Mouse (Mus musculus) intestine, embryonic 16.5 days (tissue): ENCODE data around the gene Kcnh7. TPM values are rescaled to one million over a fixed set of nuclear protein-coding genes. Genes with fewer than 3 reads are reported as not detected.

Experiments used
- ATAC-seq: fragments of 200-750 bp; cut with Nextera tagmentation; 2 replicates; pipeline ENCODE4 v1.8.0; 2017; ENCODE audit warnings: moderate TSS enrichment, moderate library complexity
- H3K27ac ChIP-seq: fragments of 300-500 bp; sonication (generic); 2 replicates; pipeline ENCODE4 v1.5.1; 2014; ENCODE audit warnings: mild to moderate bottlenecking, low read length
- H3K27me3 ChIP-seq: fragments of 300-500 bp; sonication (generic); replicated peaks from 2 replicates; pipeline ENCODE4 v1.6.1; 2014; ENCODE audit warnings: low read length, control low read depth, mixed read lengths; ENCODE audit not compliant: control insufficient read depth, insufficient read depth
- H3K36me3 ChIP-seq: fragments of 300-500 bp; sonication (generic); 2 replicates; pipeline ENCODE4 v1.6.1; 2014; ENCODE audit warnings: low read length, control low read depth; ENCODE audit not compliant: control insufficient read depth, insufficient read depth
- H3K4me1 ChIP-seq: fragments of 300-500 bp; sonication (generic); 2 replicates; pipeline ENCODE4 v1.6.1; 2014; ENCODE audit warnings: low read length, control low read depth, mixed read lengths; ENCODE audit not compliant: control insufficient read depth, insufficient read depth
- H3K4me2 ChIP-seq: fragments of 300-500 bp; sonication (generic); 2 replicates; pipeline ENCODE4 v1.6.1; 2014; ENCODE audit warnings: low read depth, low read length, control low read depth
- H3K4me3 ChIP-seq: fragments of 300-500 bp; sonication (generic); 2 replicates; pipeline ENCODE4 v1.5.1; 2014; ENCODE audit warnings: mild to moderate bottlenecking, low read length
- H3K9ac ChIP-seq: fragments of 300-500 bp; sonication (generic); 2 replicates; pipeline ENCODE4 v1.6.1; 2014; ENCODE audit warnings: low read depth, low read length
- H3K9me3 ChIP-seq: fragments of 300-500 bp; sonication (generic); 2 replicates; pipeline ENCODE4 v1.6.1; 2016; ENCODE audit warnings: low read length, control low read depth; ENCODE audit not compliant: control insufficient read depth
- WGBS: fragments of 180-500 bp; shearing (Covaris S2); extraction: QIAGEN DNeasy Blood & Tissue Kit; methylation state at CpG from one replicate; pipeline ENCODE4 v1.1.7; 2014; 5-methylcytosine and 5-hydroxymethylcytosine counted together
- polyA plus RNA-seq: library from polyadenylated mRNA; unstranded; fragments of >200 nt; fragmentation: Nextera tagmentation; extraction: Ambion mirVana; gene quantifications from 2 replicates; pipeline ENCODE4 v1.2.1, GENCODE M21; 2015

The Kcnh7 gene
- polyA plus RNA-seq, 1 experiment from 2014 or later = 0.34 TPM

- Histone ChIP-seq H3K36me3 (no peaks in the 10 kb centered on the region), H3K4me3 (peak overlapping the region; percentile 60), H3K4me2 (peak overlapping the region; percentile 72), H3K27me3 (no peaks in the 10 kb centered on the region), H3K9me3 (no peaks in the 10 kb centered on the region), H3K27ac (no peak overlapping the region), H3K4me1 (no peaks in the 10 kb centered on the region), H3K9ac (no peak overlapping the region)
- ATAC-seq = no peak
- 59% methylated on average over 7 of the region's 7 CpGs for WGBS
Measured at GRCm38 (mm10) chr2:62664839-62665238, 519.2 kb downstream of the Kcnh7 start.

DNA sequence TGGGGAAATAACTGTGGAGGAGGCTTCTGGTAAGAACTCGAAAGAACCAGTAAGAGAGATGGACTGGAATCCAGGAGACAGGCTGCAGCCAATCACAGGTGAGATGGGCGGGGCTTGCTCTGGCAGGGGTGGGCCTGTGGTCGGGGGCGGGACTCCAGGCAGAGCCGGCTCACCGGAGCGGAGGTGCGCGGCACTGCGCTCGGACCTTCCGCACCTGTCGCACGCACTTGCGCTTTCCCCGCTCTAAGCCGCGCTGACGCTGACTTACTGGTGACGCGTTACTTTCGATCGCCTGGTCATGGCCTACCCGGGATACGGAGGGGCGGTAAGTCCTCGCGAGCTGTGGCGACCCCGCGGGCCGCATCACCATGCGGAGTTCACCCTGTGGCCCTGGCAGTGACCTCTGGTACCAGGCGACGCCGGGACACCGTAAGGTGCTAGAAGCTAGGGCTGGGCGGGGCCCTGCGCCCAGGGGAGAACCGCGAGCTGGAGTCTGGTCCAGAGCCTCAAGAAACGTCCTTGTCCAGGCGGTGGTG lies 519.9 kb downstream of the Kcnh7 start, which contains the start of gene Gca:
Gene Gca, plus strand, starts transcription at position 151 of the 536 bp plus-strand sequence.
- ATAC-seq = peak; percentile 100
- Histone ChIP-seq H3K27me3 (no peaks in the 10 kb centered on the region), H3K9ac (peak within 1 kb of the TSS; percentile 67), H3K4me2 (peak within 1 kb of the TSS; percentile 72), H3K27ac (peak within 1 kb of the TSS; percentile 66), H3K9me3 (no peaks in the 10 kb centered on the region), H3K4me1 (no peaks in the 10 kb centered on the region), H3K36me3 (no peaks in the 10 kb centered on the region), H3K4me3 (peak within 1 kb of the TSS; percentile 60)
- under 1% methylated on average over 43 of the region's 43 CpGs for WGBS

GRCm38 (mm10) chr2:62662560-62662959 lies 521.5 kb downstream of the Kcnh7 start:
- Histone ChIP-seq H3K36me3 (no peaks in the 10 kb centered on the region), H3K27me3 (no peaks in the 10 kb centered on the region), H3K9me3 (no peaks in the 10 kb centered on the region), H3K4me2 (no peak overlapping the region), H3K4me3 (no peak overlapping the region), H3K27ac (no peak overlapping the region), H3K9ac (no peak overlapping the region), H3K4me1 (no peaks in the 10 kb centered on the region)
- no peak for ATAC-seq
- 83% methylated on average over 3 of the region's 3 CpGs for WGBS

DNA sequence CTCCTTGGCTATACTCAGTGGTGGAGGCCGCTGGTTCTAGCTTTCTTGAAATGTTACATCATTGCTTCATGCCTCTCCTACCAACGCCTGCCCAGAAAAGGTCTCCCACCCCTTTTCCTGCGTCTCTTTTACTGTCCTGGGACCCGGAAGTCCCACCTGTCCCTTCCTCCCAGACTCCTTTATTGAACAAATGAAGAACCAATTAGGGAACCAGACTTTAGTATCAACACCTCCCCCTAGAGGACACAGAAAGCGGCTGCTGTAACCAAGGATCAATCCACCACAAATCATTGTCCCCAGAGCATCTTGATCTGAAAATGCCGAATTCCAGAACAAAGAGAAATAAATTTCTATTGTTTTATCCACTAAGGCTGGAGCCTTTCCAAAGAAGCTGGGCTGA lies 523.5 kb downstream of the Kcnh7 start:
- no peaks in the 10 kb centered on the region for H3K27me3 ChIP-seq
- H3K27ac ChIP-seq = no peak overlapping the region
- no peak overlapping the region for H3K4me2 ChIP-seq
- ATAC-seq = no peak
- H3K36me3 ChIP-seq = no peaks in the 10 kb centered on the region
- H3K4me3 ChIP-seq = no peak overlapping the region
- H3K4me1 ChIP-seq = no peaks in the 10 kb centered on the region
- H3K9ac ChIP-seq = no peak overlapping the region
- WGBS = 58% methylated on average over 6 of the region's 6 CpGs
- H3K9me3 ChIP-seq = no peaks in the 10 kb centered on the region

GRCm38 (mm10) chr2:62656072-62656471 lies 528.0 kb downstream of the Kcnh7 start:
- H3K4me2 ChIP-seq = no peak overlapping the region
- H3K9ac ChIP-seq = no peak overlapping the region
- no peaks in the 10 kb centered on the region for H3K4me1 ChIP-seq
- WGBS = 85% methylated on average over 1 of the region's 1 CpGs
- no peak for ATAC-seq
- H3K4me3 ChIP-seq = no peak overlapping the region
- no peaks in the 10 kb centered on the region for H3K36me3 ChIP-seq
- H3K27ac ChIP-seq = no peak overlapping the region
- H3K27me3 ChIP-seq = no peaks in the 10 kb centered on the region
- H3K9me3 ChIP-seq = no peaks in the 10 kb centered on the region

DNA sequence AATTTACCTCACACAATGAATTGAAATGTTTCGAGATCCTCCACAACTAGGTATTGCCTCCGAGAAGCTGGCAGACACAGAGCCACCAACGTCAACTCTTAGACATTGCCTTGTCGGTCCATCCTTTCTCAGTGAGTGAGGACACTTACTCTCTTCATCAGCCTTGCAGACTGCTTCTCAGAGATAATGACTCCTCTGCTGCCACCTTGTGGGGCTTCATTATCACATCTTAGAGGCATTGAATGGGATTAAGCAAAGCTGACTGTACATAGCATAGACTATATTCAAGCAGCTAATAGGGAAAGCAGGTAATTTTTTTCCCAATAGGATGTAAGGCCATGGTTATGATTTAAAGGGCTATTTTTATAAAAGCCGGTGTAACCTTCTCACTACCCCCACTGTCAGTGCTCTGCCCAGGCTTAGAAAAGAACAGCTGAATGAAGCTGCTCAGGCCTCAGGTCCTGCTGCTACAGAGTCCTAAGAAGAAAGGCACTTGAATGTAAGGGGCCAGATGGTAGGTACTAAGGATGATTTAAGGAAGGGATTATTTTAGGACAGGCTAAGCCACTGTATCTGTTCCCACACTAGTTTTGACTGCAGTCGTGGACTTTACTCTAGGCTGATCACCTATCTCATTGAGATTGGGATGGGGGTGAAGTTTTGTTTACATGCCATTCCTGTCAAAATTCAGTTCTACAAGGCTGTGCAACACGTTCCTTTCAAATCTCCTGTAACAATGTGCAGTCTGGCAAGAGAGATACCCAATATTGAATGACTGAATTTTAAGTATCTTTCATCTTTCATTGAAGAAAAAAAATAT lies 529.4 kb downstream of the Kcnh7 start:
- Histone ChIP-seq H3K9me3 (no peaks in the 10 kb centered on the region), H3K4me2 (no peak overlapping the region), H3K4me1 (no peaks in the 10 kb centered on the region), H3K27ac (no peak overlapping the region), H3K9ac (no peak overlapping the region), H3K4me3 (no peak overlapping the region), H3K36me3 (no peaks in the 10 kb centered on the region), H3K27me3 (no peaks in the 10 kb centered on the region)
- WGBS = 46% methylated on average over 7 of the region's 7 CpGs
- peak; percentile 73 for ATAC-seq

DNA sequence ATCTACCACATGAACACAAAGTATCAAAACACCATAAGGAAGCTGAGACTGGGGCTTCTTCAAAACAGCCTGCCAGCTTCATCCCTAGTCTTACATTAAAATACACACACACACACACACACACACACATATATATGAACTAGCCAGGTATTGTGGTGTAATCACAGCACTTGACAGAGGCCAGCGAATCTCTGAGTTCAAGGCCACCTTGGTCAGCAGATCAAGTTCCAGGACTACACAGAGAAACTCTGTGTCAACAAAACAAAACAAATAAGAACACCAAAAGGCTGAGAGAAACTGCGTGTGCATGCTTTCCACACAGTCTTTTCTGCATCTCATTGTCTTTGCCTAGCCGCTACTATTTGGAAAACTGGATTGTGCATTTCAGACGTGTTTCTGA lies 531.6 kb downstream of the Kcnh7 start:
- Histone ChIP-seq H3K9me3 (no peaks in the 10 kb centered on the region), H3K27ac (no peak overlapping the region), H3K4me1 (no peaks in the 10 kb centered on the region), H3K27me3 (no peaks in the 10 kb centered on the region), H3K9ac (no peak overlapping the region), H3K36me3 (no peaks in the 10 kb centered on the region), H3K4me3 (no peak overlapping the region), H3K4me2 (no peak overlapping the region)
- no peak for ATAC-seq
- 73% methylated on average over 4 of the region's 4 CpGs for WGBS

DNA sequence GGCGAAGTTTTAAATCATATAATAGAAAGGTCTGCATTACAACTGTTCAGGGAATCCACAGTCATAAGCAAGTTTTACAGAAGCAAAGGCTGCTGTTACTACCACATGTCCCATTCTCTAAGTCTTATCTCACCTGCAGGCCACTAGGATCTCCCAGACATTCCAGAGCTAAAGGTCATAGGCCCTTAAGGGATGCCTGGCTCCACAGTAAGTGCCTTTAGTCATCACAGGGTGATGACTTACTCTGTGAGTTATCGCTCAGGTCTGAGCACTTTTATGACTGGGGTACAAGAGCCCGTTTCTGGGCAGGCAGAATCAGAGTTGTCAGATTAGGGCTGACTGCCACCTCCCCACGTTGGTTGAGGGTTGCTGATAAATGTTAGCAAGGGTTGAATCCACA lies 532.2 kb downstream of the Kcnh7 start:
- 56% methylated on average over 4 of the region's 4 CpGs for WGBS
- no peak overlapping the region for H3K4me3 ChIP-seq
- no peak overlapping the region for H3K4me2 ChIP-seq
- H3K9me3 ChIP-seq = no peaks in the 10 kb centered on the region
- H3K27ac ChIP-seq = no peak overlapping the region
- no peaks in the 10 kb centered on the region for H3K27me3 ChIP-seq
- no peaks in the 10 kb centered on the region for H3K36me3 ChIP-seq
- peak; percentile 78 for ATAC-seq
- H3K4me1 ChIP-seq = no peaks in the 10 kb centered on the region
- H3K9ac ChIP-seq = no peak overlapping the region

DNA sequence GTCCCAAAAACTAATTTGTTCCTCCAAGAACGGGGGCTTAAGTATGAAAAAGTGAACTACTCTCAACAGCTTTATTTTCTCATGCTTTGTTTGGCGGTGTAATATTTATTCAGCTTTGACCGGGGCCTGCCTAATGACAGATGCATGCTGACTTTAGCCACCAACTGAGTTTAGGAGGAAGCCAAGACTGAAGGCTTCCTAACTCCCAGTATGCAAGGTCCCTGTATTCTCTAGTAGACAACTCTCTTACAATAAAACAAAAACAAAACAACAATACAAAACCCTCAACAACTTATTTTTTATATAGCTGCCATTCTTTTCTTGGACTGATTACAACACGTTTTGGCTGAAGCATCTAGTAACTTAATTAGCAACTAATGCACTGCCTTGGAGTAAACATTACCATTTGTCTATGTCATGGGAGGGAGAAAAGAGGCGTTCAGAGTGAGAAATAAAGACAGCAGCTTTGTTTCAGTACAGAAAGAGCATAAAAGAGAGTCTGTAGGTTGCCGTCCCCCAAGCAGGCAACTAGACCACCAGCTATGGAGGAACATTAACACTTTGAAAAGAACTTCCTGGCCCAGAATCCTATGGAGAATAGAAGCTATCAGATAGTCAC lies 537.3 kb downstream of the Kcnh7 start:
- WGBS = 23% methylated on average over 6 of the region's 6 CpGs
- Histone ChIP-seq H3K4me3 (peak overlapping the region; percentile 73), H3K9me3 (no peaks in the 10 kb centered on the region), H3K27me3 (no peaks in the 10 kb centered on the region), H3K36me3 (no peaks in the 10 kb centered on the region), H3K27ac (peak overlapping the region; percentile 86), H3K4me1 (peaks cover 9% of the 10 kb centered on the region), H3K4me2 (peak overlapping the region; percentile 71), H3K9ac (no peak overlapping the region)
- no peak for ATAC-seq
